Mouse (Mus musculus) MEL (cell line): ENCODE measurements around the gene Glrx3. TPM values are rescaled to one million over a fixed set of nuclear protein-coding genes. Genes with fewer than 3 reads are reported as not detected.
A peak's percentile ranks its signal among the peaks of the same experiment; 100 is the strongest.

Experiments used
- DNase-seq: peaks from one replicate; pipeline ENCODE4 v3.0.0; 2011; ENCODE audit warnings: low read depth, low spot score
- H3K27ac ChIP-seq: 2 replicates; pipeline ENCODE4 v1.5.1; 2012; ENCODE audit warnings: low read depth, mild to moderate bottlenecking, control low read depth, low read length, moderate library complexity; ENCODE audit not compliant: control insufficient read depth
- H3K27me3 ChIP-seq, 2 experiments: fragments of 150-350 bp in 1 of 2; sonication (generic) in 1 of 2; 2 replicates each; pipeline ENCODE4 v1.6.1; 2012; ENCODE audit warnings: low read length in 2 of 2, mild to moderate bottlenecking in 2 of 2, improper control_type of control experiment in 1 of 2, moderate library complexity in 1 of 2; ENCODE audit not compliant: insufficient read depth in 2 of 2, control insufficient read depth in 1 of 2
- H3K36me3 ChIP-seq, 2 experiments: 2 replicates each; pipeline ENCODE4 v1.6.1; 2012 to 2014; ENCODE audit warnings: low read length in 2 of 2, improper control_type of control experiment in 1 of 2, inconsistent platforms in 1 of 2, mild to moderate bottlenecking in 1 of 2; ENCODE audit not compliant: insufficient read depth in 2 of 2, control insufficient read depth in 1 of 2
- H3K4me1 ChIP-seq, 2 experiments: fragments of 150-350 bp in 1 of 2; sonication (generic) in 1 of 2; 2 replicates each; pipeline ENCODE4 v1.6.1; 2012; ENCODE audit warnings: low read length in 2 of 2, improper control_type of control experiment in 1 of 2, mild to moderate bottlenecking in 1 of 2; ENCODE audit not compliant: insufficient read depth in 2 of 2, control insufficient read depth in 1 of 2
- H3K4me3 ChIP-seq, 2 experiments: fragments of 150-350 bp in 1 of 2; sonication (generic) in 1 of 2; 2 replicates each; pipeline ENCODE4 v1.5.1; 2012; ENCODE audit warnings: low read depth in 2 of 2, low read length in 2 of 2, mild to moderate bottlenecking in 2 of 2, moderate library complexity in 2 of 2, control low read depth in 1 of 2, improper control_type of control experiment in 1 of 2; ENCODE audit not compliant: control insufficient read depth in 1 of 2, insufficient read depth in 1 of 2
- H3K79me2 ChIP-seq: 2 replicates; pipeline ENCODE4 v1.6.1; 2012; ENCODE audit warnings: mild to moderate bottlenecking, low read length, moderate library complexity; ENCODE audit not compliant: control insufficient read depth, poor library complexity, insufficient read depth
- H3K9ac ChIP-seq: 2 replicates; pipeline ENCODE4 v1.6.1; 2012; ENCODE audit warnings: low read depth, mild to moderate bottlenecking, control low read depth, low read length, moderate library complexity; ENCODE audit not compliant: control insufficient read depth, poor library complexity, severe bottlenecking
- H3K9me3 ChIP-seq: fragments of 150-350 bp; sonication (generic); replicated peaks from 2 replicates; pipeline ENCODE4 v1.6.1; 2012; ENCODE audit warnings: mild to moderate bottlenecking, low read length, improper control_type of control experiment, moderate library complexity; ENCODE audit not compliant: insufficient read depth
- BHLHE40 ChIP-seq: IDR thresholded peaks from 2 replicates; pipeline ENCODE4 v1.6.1; 2012; ENCODE audit warnings: low read depth, mild to moderate bottlenecking, inconsistent platforms, low read length, improper control_type of control experiment, borderline replicate concordance
- CHD1 ChIP-seq: IDR thresholded peaks from 2 replicates; pipeline ENCODE4 v1.6.1; 2012; ENCODE audit warnings: low read depth, mild to moderate bottlenecking, inconsistent platforms, low read length, improper control_type of control experiment
- CHD2 ChIP-seq: IDR thresholded peaks from 2 replicates; pipeline ENCODE4 v1.6.1; 2011; ENCODE audit warnings: low read length, improper control_type of control experiment
- CTCF ChIP-seq, 3 experiments: IDR thresholded peaks in 2 of 3; conservative IDR thresholded peaks in 1 of 3; 2 replicates each; pipeline ENCODE4 v1.5.1; 2011 to 2012; ENCODE audit warnings: low read length in 3 of 3, low read depth in 2 of 3, mild to moderate bottlenecking in 2 of 3, improper control_type of control experiment in 1 of 3, inconsistent platforms in 1 of 3, mixed read lengths in 1 of 3, moderate library complexity in 1 of 3; ENCODE audit not compliant: control insufficient read depth in 1 of 3, insufficient read depth in 1 of 3, poor library complexity in 1 of 3, severe bottlenecking in 1 of 3
- ETS1 ChIP-seq: IDR thresholded peaks from 2 replicates; pipeline ENCODE4 v1.6.1; 2012; ENCODE audit warnings: low read depth, mild to moderate bottlenecking, inconsistent platforms, low read length, improper control_type of control experiment, moderate library complexity
- GATA1 ChIP-seq: IDR thresholded peaks from 2 replicates; pipeline ENCODE4 v1.6.1; 2011; ENCODE audit warnings: low read depth, low read length, improper control_type of control experiment
- JUND ChIP-seq: IDR thresholded peaks from 2 replicates; pipeline ENCODE4 v1.6.1; 2011; ENCODE audit warnings: low read depth, mild to moderate bottlenecking, improper control_type of control experiment, low read length
- KAT2A ChIP-seq: conservative IDR thresholded peaks from 2 replicates; pipeline ENCODE4 v1.6.1; 2012; ENCODE audit warnings: low read depth, low read length, improper control_type of control experiment, inconsistent platforms
- MAFK ChIP-seq: IDR thresholded peaks from 2 replicates; pipeline ENCODE4 v1.6.1; 2011; ENCODE audit warnings: low read depth, mild to moderate bottlenecking, low read length, improper control_type of control experiment, borderline replicate concordance
- MAX ChIP-seq: IDR thresholded peaks from 2 replicates; pipeline ENCODE4 v1.6.1; 2011; ENCODE audit warnings: low read length, improper control_type of control experiment
- MAZ ChIP-seq: IDR thresholded peaks from 2 replicates; pipeline ENCODE4 v1.6.1; 2012; ENCODE audit warnings: low read depth, mild to moderate bottlenecking, inconsistent platforms, low read length, improper control_type of control experiment
- MEF2A ChIP-seq: IDR thresholded peaks from 2 replicates; pipeline ENCODE4 v1.6.1; 2014; ENCODE audit warnings: low read depth, mild to moderate bottlenecking, inconsistent platforms, low read length, improper control_type of control experiment; ENCODE audit not compliant: poor library complexity, insufficient replicate concordance, severe bottlenecking; ENCODE audit errors: extremely low read depth
- MXI1 ChIP-seq: IDR thresholded peaks from 2 replicates; pipeline ENCODE4 v1.6.1; 2011; ENCODE audit warnings: mild to moderate bottlenecking, low read depth, low read length, improper control_type of control experiment
- NRF1 ChIP-seq: IDR thresholded peaks from 2 replicates; pipeline ENCODE4 v1.6.1; 2014; ENCODE audit warnings: low read depth, mild to moderate bottlenecking, inconsistent platforms, low read length, improper control_type of control experiment, moderate library complexity; ENCODE audit not compliant: poor library complexity, insufficient read depth, severe bottlenecking
- POLR2A ChIP-seq, 2 experiments: IDR thresholded peaks; 2 replicates each; pipeline ENCODE4 v1.6.1; 2011 to 2012; ENCODE audit warnings: low read length in 2 of 2, mild to moderate bottlenecking in 2 of 2, control low read depth in 1 of 2, improper control_type of control experiment in 1 of 2, low read depth in 1 of 2, moderate library complexity in 1 of 2; ENCODE audit not compliant: control insufficient read depth in 1 of 2, insufficient read depth in 1 of 2, poor library complexity in 1 of 2
- RAD21 ChIP-seq: IDR thresholded peaks from 2 replicates; pipeline ENCODE4 v1.6.1; 2011; ENCODE audit warnings: mild to moderate bottlenecking, low read depth, low read length, improper control_type of control experiment
- SIN3A ChIP-seq: IDR thresholded peaks from 2 replicates; pipeline ENCODE4 v1.6.1; 2012; ENCODE audit warnings: low read length, improper control_type of control experiment, inconsistent platforms
- TAL1 ChIP-seq: IDR thresholded peaks from 2 replicates; pipeline ENCODE4 v1.6.1; 2012; ENCODE audit warnings: mild to moderate bottlenecking, inconsistent platforms, low read length, moderate library complexity, mixed read lengths
- TBP ChIP-seq: IDR thresholded peaks from 2 replicates; pipeline ENCODE4 v1.8.0; 2011; ENCODE audit warnings: low read depth, low read length, improper control_type of control experiment
- USF1 ChIP-seq: IDR thresholded peaks from 2 replicates; pipeline ENCODE4 v1.6.1; 2014; ENCODE audit warnings: low read depth, mild to moderate bottlenecking, inconsistent platforms, low read length, improper control_type of control experiment, moderate library complexity
- USF2 ChIP-seq, 2 experiments: IDR thresholded peaks; 2 replicates each; pipeline ENCODE4 v1.6.1; 2011 to 2012; ENCODE audit warnings: improper control_type of control experiment in 2 of 2, low read length in 2 of 2, borderline replicate concordance in 1 of 2, inconsistent platforms in 1 of 2, low read depth in 1 of 2, mild to moderate bottlenecking in 1 of 2; ENCODE audit not compliant: insufficient read depth in 1 of 2
- ZKSCAN1 ChIP-seq: IDR thresholded peaks from 2 replicates; pipeline ENCODE4 v1.6.1; 2012; ENCODE audit warnings: low read depth, mild to moderate bottlenecking, inconsistent platforms, low read length, improper control_type of control experiment, moderate library complexity
- ZMIZ1 ChIP-seq: IDR thresholded peaks from 2 replicates; pipeline ENCODE4 v1.6.1; 2012; ENCODE audit warnings: low read depth, mild to moderate bottlenecking, inconsistent platforms, low read length, improper control_type of control experiment, moderate library complexity
- ZNF384 ChIP-seq: IDR thresholded peaks from 2 replicates; pipeline ENCODE4 v1.6.1; 2012; ENCODE audit warnings: low read depth, mild to moderate bottlenecking, inconsistent platforms, low read length, improper control_type of control experiment
- polyA plus RNA-seq, 2 experiments: library from polyadenylated mRNA; stranded (reverse) in 1 of 2; unstranded in 1 of 2; fragments of >175 nt in 1 of 2; fragments of >200 nt in 1 of 2; gene quantifications; 2 replicates each; pipeline versions ENCODE4 v1.2.1 to v1.2.4; 2012; ENCODE audit warnings: low replicate concordance in 2 of 2, low read depth in 1 of 2; ENCODE audit not compliant: insufficient read length in 2 of 2, insufficient read depth in 1 of 2, missing spikeins in 1 of 2
- total RNA-seq: library from RNA; depleted of rRNA; stranded (reverse); fragments of 300-350 nt; gene quantifications from 2 replicates; pipeline ENCODE4 v1.2.3, GENCODE M21; 2012

Glrx3 gene
- total and polyA plus RNA-seq, 3 experiments, result 175 to 290 (median 279) TPM

- Histone ChIP-seq H3K4me1 (no peaks in the 10 kb centered on the region), H3K4me3 (peak overlapping the region; percentile 29 to 56; a peak in 3 of 4 replicates), H3K9ac (peak overlapping the region; percentile 47)
- no peak for TF ChIP-seq ETS1
- TF ChIP-seq MAFK, result no peak
- no peak for TF ChIP-seq BHLHE40
- TF ChIP-seq NRF1, result no peak
- no peak for TF ChIP-seq ZKSCAN1
- TF ChIP-seq SIN3A, result no peak
- TF ChIP-seq JUND, result no peak
- no peak for TF ChIP-seq ZNF384
- TF ChIP-seq, all 39 proteins: peak for 0
- Histone ChIP-seq H3K27ac (no peak overlapping the region), H3K27me3 (no peaks in the 10 kb centered on the region), H3K9me3 (no peaks in the 10 kb centered on the region), H3K36me3 (no peaks in the 10 kb centered on the region), H3K79me2 (no peaks in the 10 kb centered on the region)
- no peak for DNase-seq
Measured at GRCm38 (mm10) chr7:137478621-137478982, 41.2 kb downstream of the Glrx3 start.

- TF ChIP-seq GATA1, result no peak
- TF ChIP-seq MAX, result no peak
- no peak for TF ChIP-seq USF2 (IDR thresholded peaks at IDR 0.05; ENCODE audit: borderline replicate concordance in 1 of 2, insufficient read depth in 1 of 2, low read depth in 1 of 2, low read length in 2 of 2)
- no peak for TF ChIP-seq TBP
- no peak for TF ChIP-seq ZMIZ1
- no peak for TF ChIP-seq CHD1
- no peak for TF ChIP-seq KAT2A
- TF ChIP-seq RAD21, result no peak
- no peak for TF ChIP-seq POLR2A (IDR thresholded peaks at IDR 0.05; ENCODE audit: control insufficient read depth in 1 of 2, insufficient read depth in 1 of 2, low read depth in 1 of 2, low read length in 2 of 2, poor library complexity in 1 of 2)
- no peak for TF ChIP-seq MXI1
- no peak for TF ChIP-seq ZNF384
- TF ChIP-seq NRF1, result no peak
- no peak for TF ChIP-seq USF1
- no peak for TF ChIP-seq CTCF (IDR thresholded peaks at IDR 0.05 in 2 of 3, conservative IDR thresholded peaks at IDR 0.05 in 1 of 3; ENCODE audit: control insufficient read depth in 1 of 3, insufficient read depth in 1 of 3, low read depth in 2 of 3, low read length in 3 of 3, poor library complexity in 1 of 3, severe bottlenecking in 1 of 3)
- no peak for TF ChIP-seq MEF2A
- no peak for TF ChIP-seq BHLHE40
- no peak for TF ChIP-seq ETS1
- TF ChIP-seq MAZ, result no peak
- TF ChIP-seq CHD2, result no peak
- no peak for TF ChIP-seq TAL1
- Histone ChIP-seq H3K79me2 (no peaks in the 10 kb centered on the region), H3K27ac (no peak overlapping the region), H3K9ac (no peak overlapping the region), H3K4me3 (no peak overlapping the region), H3K9me3 (no peaks in the 10 kb centered on the region), H3K36me3 (no peaks in the 10 kb centered on the region), H3K4me1 (no peaks in the 10 kb centered on the region), H3K27me3 (no peaks in the 10 kb centered on the region; a peak in 1 of 4 replicates)
- no peak for DNase-seq
Measured at GRCm38 (mm10) chr7:137480839-137481238, 43.4 kb downstream of the Glrx3 start.
